Mouse (Mus musculus): Measurements from ENCODE around the gene Gm9944. TPM values are rescaled to one million over a fixed set of nuclear protein-coding genes. Genes with fewer than 3 reads are reported as not detected.

The Gm9944 gene
- total and polyA plus RNA-seq, 3 experiments = not detected

GRCm38 (mm10) chr4:144441582-144441981 is 11.5 kb downstream of the Gm9944 start:
- Histone ChIP-seq H3K4me1 (ENCODE audit: control insufficient read depth in 1 of 2, insufficient read depth in 2 of 2) (no peaks in the 10 kb centered on the region), H3K4me2 (ENCODE audit: insufficient read depth, low read depth, poor library complexity, severe bottlenecking) (no peak overlapping the region), H3K79me2 (replicated peaks; ENCODE audit: control insufficient read depth, extremely low read depth, insufficient read depth, poor library complexity, severe bottlenecking) (no peaks in the 10 kb centered on the region), H3K27me3 (replicated peaks) (peaks cover 3% of the 10 kb centered on the region), H3K9me3 (replicated peaks; ENCODE audit: low read length) (peaks cover 18% of the 10 kb centered on the region), H3K27ac (ENCODE audit: insufficient read depth, low read depth) (no peak overlapping the region), H3K36me3 (replicated peaks in 1 of 2; ENCODE audit: control insufficient read depth in 1 of 2, insufficient read depth in 1 of 2, low read length in 1 of 2) (no peaks in the 10 kb centered on the region), H3K9ac (ENCODE audit: insufficient read depth, low read depth) (no peak overlapping the region), H3K4me3 (replicated peaks in 1 of 3; ENCODE audit: low read depth in 2 of 3, low read length in 2 of 3, poor library complexity in 1 of 3) (no peak overlapping the region)
- in situ Hi-C loops (cut with MboI; ENCODE audit: low pct_ligation_motif_present, low pct_unique_long_range_greater_than_20kb, low sequenced_read_pairs) = no loop called here
- no peak for DNase-seq (ENCODE audit: extremely low read depth)
- dilution Hi-C loops (cut with MboI; ENCODE audit: extremely low pct_ligation_motif_present, extremely low pct_unique_long_range_greater_than_20kb, low sequenced_read_pairs) = no loop called here
- no peak for TF ChIP-seq POLR2AphosphoS2 (IDR thresholded peaks at IDR 0.05; ENCODE audit: low read depth, low read length)
- no peak for TF ChIP-seq POLR2A (IDR thresholded peaks at IDR 0.05; ENCODE audit: low read depth, low read length)
- no peak for TF ChIP-seq TBP (conservative IDR thresholded peaks at IDR 0.05; ENCODE audit: low read depth, low read length)
- no peak for TF ChIP-seq GABPA (IDR thresholded peaks at IDR 0.05; ENCODE audit: insufficient replicate concordance, low read depth, low read length)
- no peak for TF ChIP-seq CHD1 (IDR thresholded peaks at IDR 0.05; ENCODE audit: low read depth, low read length)
- TF ChIP-seq E2F4 (IDR thresholded peaks at IDR 0.05; ENCODE audit: insufficient replicate concordance, low read depth, low read length) = no peak
- TF ChIP-seq MAX (IDR thresholded peaks at IDR 0.05; ENCODE audit: low read length) = no peak
- no peak for TF ChIP-seq ETS1 (conservative IDR thresholded peaks at IDR 0.05; ENCODE audit: low read depth, low read length)
- no peak for TF ChIP-seq ZMIZ1 (IDR thresholded peaks at IDR 0.05; ENCODE audit: low read depth, low read length)
- TF ChIP-seq ZNF384 (IDR thresholded peaks at IDR 0.05; ENCODE audit: low read depth, low read length) = no peak
- TF ChIP-seq RCOR1 (conservative IDR thresholded peaks at IDR 0.05; ENCODE audit: low read depth, low read length) = no peak

DNA sequence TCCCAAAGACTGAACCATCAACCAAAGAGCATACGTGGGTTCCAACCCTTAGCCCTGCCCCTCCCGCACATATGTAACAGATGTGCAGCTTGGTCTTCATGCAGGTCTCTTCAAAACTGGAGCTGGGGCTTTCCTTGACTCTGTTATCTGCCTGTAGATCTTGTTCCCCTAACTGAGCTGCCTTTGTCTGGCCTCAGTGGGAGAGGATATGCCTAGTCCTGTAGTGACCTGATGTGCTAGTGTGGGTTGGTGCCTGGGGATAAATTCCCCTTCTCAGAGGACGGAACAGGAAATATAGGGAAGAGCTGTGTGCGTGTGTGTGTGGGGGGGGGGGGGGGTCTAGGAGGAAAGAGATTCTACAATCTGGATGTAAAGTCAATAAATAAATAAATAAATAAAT is 12.0 kb downstream of the Gm9944 start:
- peaks cover 3% of the 10 kb centered on the region for H3K27me3 ChIP-seq (replicated peaks)
- H3K36me3 ChIP-seq (replicated peaks in 1 of 2; ENCODE audit: control insufficient read depth in 1 of 2, insufficient read depth in 1 of 2, low read length in 1 of 2) = no peaks in the 10 kb centered on the region
- peaks cover 16% of the 10 kb centered on the region for H3K9me3 ChIP-seq (replicated peaks; ENCODE audit: low read length)
- dilution Hi-C loops (cut with MboI; ENCODE audit: extremely low pct_ligation_motif_present, extremely low pct_unique_long_range_greater_than_20kb, low sequenced_read_pairs) = no loop called here
- in situ Hi-C loops (cut with MboI; ENCODE audit: low pct_ligation_motif_present, low pct_unique_long_range_greater_than_20kb, low sequenced_read_pairs) = no loop called here
- H3K27ac ChIP-seq (ENCODE audit: insufficient read depth, low read depth) = no peak overlapping the region
- H3K4me3 ChIP-seq (replicated peaks in 1 of 3; ENCODE audit: low read depth in 2 of 3, low read length in 2 of 3, poor library complexity in 1 of 3) = no peak overlapping the region
- no peak for DNase-seq (ENCODE audit: extremely low read depth)
- H3K9ac ChIP-seq (ENCODE audit: insufficient read depth, low read depth) = no peak overlapping the region
- H3K79me2 ChIP-seq (replicated peaks; ENCODE audit: control insufficient read depth, extremely low read depth, insufficient read depth, poor library complexity, severe bottlenecking) = no peaks in the 10 kb centered on the region
- TF ChIP-seq IRF4 (IDR thresholded peaks at IDR 0.05; ENCODE audit: low read depth, low read length) (no peak), RCOR1 (conservative IDR thresholded peaks at IDR 0.05; ENCODE audit: low read depth, low read length) (no peak), POLR2AphosphoS2 (IDR thresholded peaks at IDR 0.05; ENCODE audit: low read depth, low read length) (no peak), ZNF384 (IDR thresholded peaks at IDR 0.05; ENCODE audit: low read depth, low read length) (no peak), SIN3A (IDR thresholded peaks at IDR 0.05; ENCODE audit: low read length) (no peak), TBP (conservative IDR thresholded peaks at IDR 0.05; ENCODE audit: low read depth, low read length) (no peak), SMC3 (IDR thresholded peaks at IDR 0.05; ENCODE audit: low read depth, low read length) (no peak), JUN (IDR thresholded peaks at IDR 0.05; ENCODE audit: insufficient read depth, low read depth, low read length) (no peak), ELF1 (IDR thresholded peaks at IDR 0.05; ENCODE audit: low read depth, low read length) (no peak), MYC (IDR thresholded peaks at IDR 0.05; ENCODE audit: low read depth, low read length) (no peak), ZMIZ1 (IDR thresholded peaks at IDR 0.05; ENCODE audit: low read depth, low read length) (no peak), NELFE (IDR thresholded peaks at IDR 0.05; ENCODE audit: low read depth, low read length) (no peak), HCFC1 (IDR thresholded peaks at IDR 0.05; ENCODE audit: low read depth, low read length) (no peak), POLR2A (IDR thresholded peaks at IDR 0.05; ENCODE audit: low read depth, low read length) (no peak), USF1 (IDR thresholded peaks at IDR 0.05; ENCODE audit: low read depth, low read length) (no peak), EP300 (IDR thresholded peaks at IDR 0.05; ENCODE audit: low read length) (no peak)
- H3K4me2 ChIP-seq (ENCODE audit: insufficient read depth, low read depth, poor library complexity, severe bottlenecking) = no peak overlapping the region
- H3K4me1 ChIP-seq (ENCODE audit: control insufficient read depth in 1 of 2, insufficient read depth in 2 of 2) = no peaks in the 10 kb centered on the region

Data from CH12.LX (cell line).